ENCODE assay signal across 15 mouse cellular contexts in genomic region chr11:68970232-68970631, GRCm38 (mm10). TPM values are rescaled to one million over a fixed set of nuclear protein-coding genes. Genes with fewer than 3 reads are reported as not detected.
DNase-seq lines count a peak whose midpoint lies in the region; ATAC-seq lines count a peak whose summit lies in the region.
"Had no signal": no experiment of that assay in that cellular context is flagged by ENCODE, and none has a peak within 500 bp of the region (broad histone marks: within the 10 kb centered on the region; RNA-seq: fewer than 3 reads in every experiment).

No protein-coding gene starts in this region.

- peak; percentile 56 to 62 for DNase-seq in heart, adult 18-20 months
- peak; percentile 30 for DNase-seq in MN1 (ENCODE audit: low spot score)
- DNase-seq in adrenal gland, postnatal 25 days: peak; percentile 54
- peak; percentile 74 to 83 for DNase-seq in kidney, postnatal 36 days
- no peak for DNase-seq in spleen, postnatal 36 days (ENCODE audit: low spot score in 2 of 2)
- no peak for DNase-seq in cerebellum, adult 8-10 months
- DNase-seq: cerebellum, adult 11 months; embryo, embryonic 11 days; left cerebral cortex, postnatal 4 days; liver, embryonic 13.5 days had no signal

- H3K27me3 ChIP-seq in heart, embryonic 12.5 days (replicated peaks): 0 out of 2 replicates have a peak, but pooled peaks cover 10% of the 10 kb centered on the region
- H3K27me3 ChIP-seq: heart, embryonic 15.5 days; liver, embryonic 13.5 days had no signal

- no peaks in the 10 kb centered on the region for H3K36me3 ChIP-seq in heart, embryonic 12.5 days
- H3K36me3 ChIP-seq: heart, embryonic 15.5 days; liver, embryonic 13.5 days had no signal

- no peak overlapping the region for H3K27ac ChIP-seq in heart, embryonic 12.5 days (ENCODE audit: poor library complexity, severe bottlenecking)
- H3K27ac ChIP-seq: forebrain, embryonic 10.5 days; heart, embryonic 15.5 days; hindbrain, postnatal 0 days; liver, embryonic 13.5 days had no signal

- no peak for ATAC-seq in heart, embryonic 12.5 days (ENCODE audit: insufficient number of reproducible peaks, low FRiP score)
- ATAC-seq: hindbrain, postnatal 0 days had no signal

- H3K4me1 ChIP-seq in heart, embryonic 12.5 days (replicated peaks): peaks cover 45% of the 10 kb centered on the region

- WGBS in heart, embryonic 12.5 days: 59% methylated on average over 4 of the region's 4 CpGs

- no peaks in the 10 kb centered on the region for H3K9me3 ChIP-seq in heart, embryonic 12.5 days (replicated peaks)
- H3K9me3 ChIP-seq: forebrain, embryonic 10.5 days; heart, embryonic 15.5 days; liver, embryonic 13.5 days had no signal

- no peak overlapping the region for H3K4me2 ChIP-seq in heart, embryonic 12.5 days
- H3K4me2 ChIP-seq: heart, embryonic 15.5 days; liver, embryonic 13.5 days had no signal

- H3K4me3 ChIP-seq in heart, embryonic 12.5 days: no peak overlapping the region
- H3K4me3 ChIP-seq: forebrain, embryonic 10.5 days; heart, embryonic 15.5 days; liver, embryonic 13.5 days had no signal

- no peak overlapping the region for H3K9ac ChIP-seq in heart, embryonic 12.5 days
- H3K9ac ChIP-seq: heart, embryonic 15.5 days; liver, embryonic 13.5 days had no signal

RNA-seq across cellular contexts. Expression of gene Slc25a35, which starts 2.3 kb away (rescaled TPM):
- total RNA-seq in heart, adult 18-20 months (2021): 1 to 10 TPM; 4.8 to 9.3 TPM
- polyA plus RNA-seq in heart, embryonic 12.5 days (2016; fragmentation: Nextera tagmentation; extraction: Ambion mirVana): 1.4 and 2.2 TPM in 2 replicates
- total RNA-seq in adrenal gland, postnatal 25 days (2021): 32.0 and 35.4 TPM in 2 replicates

RNA-seq across cellular contexts. Expression of gene Rangrf, which starts 4.8 kb away (rescaled TPM):
- total RNA-seq in heart, adult 18-20 months (2021): 100 to 1,000 TPM in 1 of 2 experiments, 10 to 100 TPM in 1; 87.5 to 102 TPM
- 64.3 and 67.5 TPM in 2 replicates for polyA plus RNA-seq in heart, embryonic 12.5 days (2016; fragmentation: Nextera tagmentation; extraction: Ambion mirVana)
- 20.7 and 22.4 TPM in 2 replicates for total RNA-seq in adrenal gland, postnatal 25 days (2021)

RNA-seq across cellular contexts. Expression of gene Arhgef15, which starts 13.0 kb away (rescaled TPM):
- total RNA-seq in heart, adult 18-20 months (2021): 10 to 100 TPM; 20.6 to 23.5 TPM
- polyA plus RNA-seq in heart, embryonic 12.5 days (2016; fragmentation: Nextera tagmentation; extraction: Ambion mirVana): 13.3 TPM in 2 replicates
- 18.7 and 23.4 TPM in 2 replicates for total RNA-seq in adrenal gland, postnatal 25 days (2021)
- total RNA-seq: megakaryocyte-erythroid progenitor cell, adult 5-6 weeks had no signal

RNA-seq across cellular contexts. Expression of gene Pfas, which starts 38.0 kb away (rescaled TPM):
- total RNA-seq in heart, adult 18-20 months (2021): 1 to 10 TPM; 5.4 to 6.2 TPM
- 20.7 and 21.5 TPM in 2 replicates for polyA plus RNA-seq in heart, embryonic 12.5 days (2016; fragmentation: Nextera tagmentation; extraction: Ambion mirVana)
- 39.7 and 40.1 TPM in 2 replicates for total RNA-seq in adrenal gland, postnatal 25 days (2021)

RNA-seq across cellular contexts. Expression of gene Odf4, which starts 43.4 kb away (rescaled TPM):
- not detected for total RNA-seq in heart, adult 18-20 months (2021)
- polyA plus RNA-seq in heart, embryonic 12.5 days (2016; fragmentation: Nextera tagmentation; extraction: Ambion mirVana): not detected in 2 replicates
- total RNA-seq in adrenal gland, postnatal 25 days (2021): 0.70 TPM in 1 of 2 replicates, not detected in the other
- total RNA-seq: megakaryocyte-erythroid progenitor cell, adult 5-6 weeks had no signal
- polyA plus RNA-seq: forebrain, embryonic 10.5 days; heart, embryonic 15.5 days; liver, embryonic 13.5 days had no signal

Comparison
In these comparisons a context has a peak if more than half of its experiments do, and no peak if none do; other contexts are left out.
1. DNase-seq: peak in heart, adult 18-20 months (2 of 2), MN1 (single experiment), adrenal gland, postnatal 25 days (single experiment) and kidney, postnatal 36 days (2 of 2); none in spleen, postnatal 36 days (0 of 2) and cerebellum, adult 8-10 months (single experiment).